Mouse (Mus musculus): ENCODE data around the gene Dact2.

GRCm38 (mm10) chr17:14178475-14178874, 25.6 kb downstream of the Dact2 start:
- TF ChIP-seq CTCF (IDR thresholded peaks at IDR 0.05) (no peak), EP300 (IDR thresholded peaks at IDR 0.05) (no peak)

Data from lung, postnatal 0 days (tissue).